Mouse (Mus musculus): Measurements from ENCODE around the gene Sart1. TPM values are rescaled to one million over a fixed set of nuclear protein-coding genes. Genes with fewer than 3 reads are reported as not detected.

The Sart1 gene
- total and polyA plus RNA-seq, 3 experiments: 46.7 to 104 (median 78.3) TPM

DNA sequence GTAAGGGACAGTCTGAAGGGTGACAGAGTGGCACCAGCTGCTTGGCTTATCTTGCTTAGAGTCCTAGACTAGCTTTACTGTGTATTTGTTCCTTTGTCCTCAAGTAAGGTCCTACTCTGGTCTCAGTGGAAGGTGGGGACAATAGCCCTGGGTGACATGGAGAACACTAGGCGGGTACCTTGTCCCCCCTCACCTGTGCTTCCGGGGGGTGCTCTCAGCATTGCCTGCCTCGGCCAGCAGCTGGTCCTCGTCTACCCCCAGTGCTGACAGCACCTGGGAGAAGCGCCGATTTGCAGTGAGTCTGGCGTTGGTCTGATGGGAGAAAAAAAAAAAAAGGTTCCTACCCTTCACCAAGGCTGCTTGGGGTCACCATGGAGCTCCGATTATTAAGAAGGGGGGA is 1.9 kb upstream of the Sart1 start:
- Histone ChIP-seq H3K27ac (ENCODE audit: insufficient read depth, low read depth) (no peak overlapping the region), H3K79me2 (replicated peaks; ENCODE audit: control insufficient read depth, extremely low read depth, insufficient read depth, poor library complexity, severe bottlenecking) (peaks cover 28% of the 10 kb centered on the region), H3K9ac (ENCODE audit: insufficient read depth, low read depth) (peak overlapping the region; percentile 96), H3K4me2 (ENCODE audit: insufficient read depth, low read depth, poor library complexity, severe bottlenecking) (peak overlapping the region; percentile 80), H3K27me3 (replicated peaks) (no peaks in the 10 kb centered on the region), H3K9me3 (replicated peaks; ENCODE audit: low read length) (no peaks in the 10 kb centered on the region), H3K36me3 (replicated peaks in 1 of 2; ENCODE audit: control insufficient read depth in 1 of 2, insufficient read depth in 1 of 2, low read length in 1 of 2) (peaks cover 5 to 23% of the 10 kb centered on the region in 2 experiments), H3K4me3 (replicated peaks in 1 of 3; ENCODE audit: low read depth in 2 of 3, low read length in 2 of 3, poor library complexity in 1 of 3) (peak overlapping the region; percentile 66 to 92 (median 74)), H3K4me1 (ENCODE audit: control insufficient read depth in 1 of 2, insufficient read depth in 2 of 2) (peaks cover 5 to 39% of the 10 kb centered on the region in 2 experiments)
- no peak for DNase-seq (ENCODE audit: extremely low read depth)
- dilution Hi-C loops (cut with MboI; ENCODE audit: extremely low pct_ligation_motif_present, extremely low pct_unique_long_range_greater_than_20kb, low sequenced_read_pairs) (no loop called here), in situ Hi-C loops (cut with MboI; ENCODE audit: low pct_ligation_motif_present, low pct_unique_long_range_greater_than_20kb, low sequenced_read_pairs) (no loop called here)
- TF ChIP-seq CHD2 (IDR thresholded peaks at IDR 0.05; ENCODE audit: low read length) (no peak), JUN (IDR thresholded peaks at IDR 0.05; ENCODE audit: insufficient read depth, low read depth, low read length) (no peak), POLR2AphosphoS2 (IDR thresholded peaks at IDR 0.05; ENCODE audit: low read depth, low read length) (no peak), PAX5 (IDR thresholded peaks at IDR 0.05; ENCODE audit: low read length) (no peak), MYC (IDR thresholded peaks at IDR 0.05; ENCODE audit: low read depth, low read length) (no peak), MAFK (IDR thresholded peaks at IDR 0.05; ENCODE audit: insufficient replicate concordance, low read length) (no peak), KAT2A (IDR thresholded peaks at IDR 0.05; ENCODE audit: insufficient replicate concordance, low read length) (no peak), IRF4 (IDR thresholded peaks at IDR 0.05; ENCODE audit: low read depth, low read length) (no peak), CHD1 (IDR thresholded peaks at IDR 0.05; ENCODE audit: low read depth, low read length) (no peak)

- in situ Hi-C loops (cut with MboI; ENCODE audit: low pct_ligation_motif_present, low pct_unique_long_range_greater_than_20kb, low sequenced_read_pairs) (no loop called here), dilution Hi-C loops (cut with MboI; ENCODE audit: extremely low pct_ligation_motif_present, extremely low pct_unique_long_range_greater_than_20kb, low sequenced_read_pairs) (no loop called here)
- Histone ChIP-seq H3K27ac (ENCODE audit: insufficient read depth, low read depth) (peak overlapping the region; percentile 59; the same call in 1 of the 2 replicates), H3K4me2 (ENCODE audit: insufficient read depth, low read depth, poor library complexity, severe bottlenecking) (peak overlapping the region; percentile 80), H3K79me2 (replicated peaks; ENCODE audit: control insufficient read depth, extremely low read depth, insufficient read depth, poor library complexity, severe bottlenecking) (peaks cover 28% of the 10 kb centered on the region), H3K27me3 (replicated peaks) (no peaks in the 10 kb centered on the region), H3K4me1 (ENCODE audit: control insufficient read depth in 1 of 2, insufficient read depth in 2 of 2) (peaks cover 5 to 39% of the 10 kb centered on the region in 2 experiments), H3K36me3 (replicated peaks in 1 of 2; ENCODE audit: control insufficient read depth in 1 of 2, insufficient read depth in 1 of 2, low read length in 1 of 2) (peaks cover 11 to 30% of the 10 kb centered on the region in 2 experiments), H3K9ac (ENCODE audit: insufficient read depth, low read depth) (peak overlapping the region; percentile 96), H3K9me3 (replicated peaks; ENCODE audit: low read length) (no peaks in the 10 kb centered on the region), H3K4me3 (replicated peaks in 1 of 3; ENCODE audit: low read depth in 2 of 3, low read length in 2 of 3, poor library complexity in 1 of 3) (peak overlapping the region; percentile 66 to 92 (median 74))
- peak; percentile 74 for DNase-seq (ENCODE audit: extremely low read depth)
- TF ChIP-seq NELFE (IDR thresholded peaks at IDR 0.05; ENCODE audit: low read depth, low read length): peak; percentile 66
- no peak for TF ChIP-seq ZC3H11A (IDR thresholded peaks at IDR 0.05; ENCODE audit: low read depth, low read length)
- no peak for TF ChIP-seq CTCF (conservative IDR thresholded peaks at IDR 0.05 in 1 of 2, IDR thresholded peaks at IDR 0.05 in 1 of 2; ENCODE audit: low read depth in 2 of 2, low read length in 2 of 2)
- TF ChIP-seq TBP (conservative IDR thresholded peaks at IDR 0.05; ENCODE audit: low read depth, low read length): peak; percentile 72
- peak; percentile 77 for TF ChIP-seq TCF12 (IDR thresholded peaks at IDR 0.05; ENCODE audit: low read depth, low read length)
- TF ChIP-seq CHD2 (IDR thresholded peaks at IDR 0.05; ENCODE audit: low read length): peak; percentile 92
- TF ChIP-seq GABPA (IDR thresholded peaks at IDR 0.05; ENCODE audit: insufficient replicate concordance, low read depth, low read length): no peak
- peak; percentile 74; the same call in 1 of the 2 replicates for TF ChIP-seq POLR2AphosphoS2 (IDR thresholded peaks at IDR 0.05; ENCODE audit: low read depth, low read length)
- TF ChIP-seq MXI1 (IDR thresholded peaks at IDR 0.05; ENCODE audit: low read depth, low read length): 0 out of 2 replicates have a peak, but pooled peaks have one; percentile 51
- 0 out of 2 replicates have a peak, but pooled peaks have one; percentile 14 for TF ChIP-seq E2F4 (IDR thresholded peaks at IDR 0.05; ENCODE audit: insufficient replicate concordance, low read depth, low read length)
- TF ChIP-seq UBTF (IDR thresholded peaks at IDR 0.05; ENCODE audit: low read depth, low read length): no peak
- TF ChIP-seq JUND (conservative IDR thresholded peaks at IDR 0.05; ENCODE audit: low read depth, low read length): no peak
- no peak for TF ChIP-seq ZKSCAN1 (IDR thresholded peaks at IDR 0.05; ENCODE audit: borderline replicate concordance, low read depth, low read length)
- TF ChIP-seq NRF1 (IDR thresholded peaks at IDR 0.05; ENCODE audit: low read depth, low read length): no peak
- TF ChIP-seq EP300 (IDR thresholded peaks at IDR 0.05; ENCODE audit: low read length): no peak
- TF ChIP-seq CHD1 (IDR thresholded peaks at IDR 0.05; ENCODE audit: low read depth, low read length): no peak
- peak; percentile 60 for TF ChIP-seq HCFC1 (IDR thresholded peaks at IDR 0.05; ENCODE audit: low read depth, low read length)
- TF ChIP-seq SMC3 (IDR thresholded peaks at IDR 0.05; ENCODE audit: low read depth, low read length): no peak
- TF ChIP-seq JUN (IDR thresholded peaks at IDR 0.05; ENCODE audit: insufficient read depth, low read depth, low read length): no peak
- no peak for TF ChIP-seq PAX5 (IDR thresholded peaks at IDR 0.05; ENCODE audit: low read length)
- TF ChIP-seq RCOR1 (conservative IDR thresholded peaks at IDR 0.05; ENCODE audit: low read depth, low read length): no peak
- no peak for TF ChIP-seq MAZ (IDR thresholded peaks at IDR 0.05; ENCODE audit: low read depth, low read length)
- TF ChIP-seq USF1 (IDR thresholded peaks at IDR 0.05; ENCODE audit: low read depth, low read length): no peak
- no peak for TF ChIP-seq MEF2A (IDR thresholded peaks at IDR 0.05; ENCODE audit: borderline replicate concordance, low read depth, low read length)
- TF ChIP-seq SIN3A (IDR thresholded peaks at IDR 0.05; ENCODE audit: low read length): peak; percentile 88
- no peak for TF ChIP-seq ZNF384 (IDR thresholded peaks at IDR 0.05; ENCODE audit: low read depth, low read length)
- TF ChIP-seq IRF4 (IDR thresholded peaks at IDR 0.05; ENCODE audit: low read depth, low read length): peak; percentile 29
- TF ChIP-seq MAFK (IDR thresholded peaks at IDR 0.05; ENCODE audit: insufficient replicate concordance, low read length): no peak
- no peak for TF ChIP-seq USF2 (conservative IDR thresholded peaks at IDR 0.05; ENCODE audit: low read depth, low read length)
- TF ChIP-seq MYC (IDR thresholded peaks at IDR 0.05; ENCODE audit: low read depth, low read length): peak; percentile 87
Measured at GRCm38 (mm10) chr19:5389647-5390046, 1.1 kb upstream of the Sart1 start.
